Mouse (Mus musculus) liver, adult 2 months (tissue): Measurements from ENCODE around the gene Ltv1. TPM values are rescaled to one million over a fixed set of nuclear protein-coding genes. Genes with fewer than 3 reads are reported as not detected.
"Not testable (repeated sequence)": the region's sequence is repeated elsewhere in the genome, so short reads cannot be mapped to it uniquely, and the experiment has no call there.

Source experiments
- DNase-seq: peaks from one replicate; pipeline ENCODE4 v3.0.0-alpha.2; 2011; ENCODE audit warnings: low read depth, low spot score; ENCODE audit errors: extremely low read depth
- H3K27ac ChIP-seq: fragments of 200-500 bp; replicated peaks from 2 replicates; pipeline ENCODE4 v1.5.1; 2012; ENCODE audit warnings: low read depth, mild to moderate bottlenecking, control low read depth, inconsistent platforms, low read length; ENCODE audit not compliant: insufficient read depth
- H3K27me3 ChIP-seq: fragments of 200-500 bp; 2 replicates; pipeline ENCODE4 v1.6.1; 2012; ENCODE audit warnings: mild to moderate bottlenecking, moderate library complexity, low read length, inconsistent platforms; ENCODE audit not compliant: control insufficient read depth, insufficient read depth
- H3K36me3 ChIP-seq: fragments of 200-500 bp; 2 replicates; pipeline ENCODE4 v1.6.1; 2012; ENCODE audit warnings: low read length, inconsistent platforms; ENCODE audit not compliant: control insufficient read depth, insufficient read depth
- H3K4me1 ChIP-seq: fragments of 200-500 bp; 2 replicates; pipeline ENCODE4 v1.6.1; 2011; ENCODE audit warnings: low read length; ENCODE audit not compliant: control insufficient read depth, insufficient read depth
- H3K4me3 ChIP-seq: fragments of 200-500 bp; 2 replicates; pipeline ENCODE4 v1.5.1; 2011; ENCODE audit warnings: low read depth, mild to moderate bottlenecking, control low read depth, low read length, moderate library complexity; ENCODE audit not compliant: insufficient read depth
- H3K79me2 ChIP-seq: fragments of 200-500 bp; 2 replicates; pipeline ENCODE4 v1.6.1; 2012; ENCODE audit warnings: inconsistent platforms, mild to moderate bottlenecking, low read length, moderate library complexity; ENCODE audit not compliant: control insufficient read depth, insufficient read depth
- H3K9ac ChIP-seq: fragments of 200-500 bp; 2 replicates; pipeline ENCODE4 v1.6.1; 2012; ENCODE audit warnings: low read depth, mild to moderate bottlenecking, control low read depth, inconsistent platforms, low read length
- CTCF ChIP-seq: fragments of 200-500 bp; IDR thresholded peaks from 2 replicates; pipeline ENCODE4 v1.5.1; 2011; ENCODE audit warnings: low read depth, low read length, control low read depth
- POLR2A ChIP-seq: fragments of 200-500 bp; IDR thresholded peaks from 2 replicates; pipeline ENCODE4 v1.6.1; 2011; ENCODE audit warnings: low read length, control low read depth; ENCODE audit not compliant: insufficient read depth; ENCODE audit errors: extremely low read depth
- WGBS: fragments of 180-500 bp; shearing (Covaris S2); methylation state at CpG from one replicate; pipeline ENCODE4 v1.1.7; 2018; 5-methylcytosine and 5-hydroxymethylcytosine counted together
- polyA plus RNA-seq: library from polyadenylated mRNA; depleted of rRNA; stranded (reverse); fragments of >200 nt; gene quantifications from 2 replicates; pipeline ENCODE4 v1.2.3, GENCODE M21; 2012
- total RNA-seq: library from RNA; depleted of rRNA; stranded (reverse); fragments of >200 nt; gene quantifications from 2 replicates; pipeline ENCODE4 v1.2.3, GENCODE M21; 2014

Ltv1 gene
- total and polyA plus RNA-seq, 2 experiments, result 7.6 to 8.4 TPM

DNA sequence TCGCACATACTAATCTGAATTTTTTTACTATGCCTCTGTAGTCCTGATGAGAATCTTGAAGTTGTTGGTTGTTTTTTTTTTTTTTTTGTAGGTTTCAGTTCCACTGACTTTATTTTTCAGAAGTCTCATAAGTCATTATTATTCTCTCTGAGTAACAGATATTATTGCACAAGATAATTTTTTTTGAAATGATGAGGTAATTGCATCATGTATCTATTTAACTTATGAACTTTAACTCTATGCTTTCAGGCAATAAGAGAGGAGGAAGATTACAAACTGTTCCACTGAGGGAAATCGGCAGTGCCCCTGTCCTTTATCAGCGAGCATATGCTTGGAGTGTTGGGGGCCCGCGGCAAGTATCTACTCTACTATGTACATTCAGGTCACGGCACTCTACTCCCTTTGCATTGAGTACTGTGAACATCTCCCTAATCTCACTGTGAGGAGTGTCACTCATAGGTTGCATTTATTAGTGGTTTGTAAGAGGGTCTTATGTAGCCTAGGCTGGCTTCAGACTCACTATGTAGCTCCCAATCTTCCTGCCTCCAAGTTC lies 8.8 kb upstream of the Ltv1 start:
- no peaks in the 10 kb centered on the region for H3K36me3 ChIP-seq
- H3K79me2 ChIP-seq, result no peaks in the 10 kb centered on the region
- TF ChIP-seq POLR2A, result no peak
- H3K4me1 ChIP-seq, result no peaks in the 10 kb centered on the region
- no peak overlapping the region for H3K27ac ChIP-seq
- no peak overlapping the region for H3K9ac ChIP-seq
- H3K4me3 ChIP-seq, result no peak overlapping the region
- H3K27me3 ChIP-seq, result no peaks in the 10 kb centered on the region
- DNase-seq, result peak; percentile 6
- WGBS, result 92% methylated on average over 6 of the region's 6 CpGs

DNA sequence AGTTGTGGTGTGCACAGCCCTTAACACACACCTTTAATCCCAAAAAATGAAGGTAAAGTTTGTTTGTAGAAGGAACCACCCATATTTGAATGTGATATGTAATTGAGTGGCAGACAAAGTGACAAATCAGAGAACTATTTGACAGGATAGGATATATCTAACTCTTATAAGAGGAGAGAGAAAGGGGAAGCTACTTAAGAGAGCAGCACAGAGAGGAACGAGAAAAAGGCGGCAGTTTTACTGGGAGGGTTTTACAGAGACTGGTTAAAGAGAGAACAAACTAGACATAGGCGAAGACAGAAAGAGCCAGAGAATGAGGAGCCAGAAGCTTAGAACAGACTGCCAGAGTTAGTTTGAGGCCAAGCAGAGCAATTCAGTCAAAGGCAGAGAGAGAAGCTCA lies 7.9 kb upstream of the Ltv1 start:
- Histone ChIP-seq H3K27ac (no peak overlapping the region), H3K9ac (no peak overlapping the region), H3K36me3 (no peaks in the 10 kb centered on the region), H3K4me3 (no peak overlapping the region), H3K79me2 (no peaks in the 10 kb centered on the region), H3K4me1 (no peaks in the 10 kb centered on the region), H3K27me3 (no peaks in the 10 kb centered on the region)
- DNase-seq, result peak; percentile 4
- WGBS, result 94% methylated on average over 3 of the region's 3 CpGs
- TF ChIP-seq CTCF, result no peak
- no peak for TF ChIP-seq POLR2A

DNA sequence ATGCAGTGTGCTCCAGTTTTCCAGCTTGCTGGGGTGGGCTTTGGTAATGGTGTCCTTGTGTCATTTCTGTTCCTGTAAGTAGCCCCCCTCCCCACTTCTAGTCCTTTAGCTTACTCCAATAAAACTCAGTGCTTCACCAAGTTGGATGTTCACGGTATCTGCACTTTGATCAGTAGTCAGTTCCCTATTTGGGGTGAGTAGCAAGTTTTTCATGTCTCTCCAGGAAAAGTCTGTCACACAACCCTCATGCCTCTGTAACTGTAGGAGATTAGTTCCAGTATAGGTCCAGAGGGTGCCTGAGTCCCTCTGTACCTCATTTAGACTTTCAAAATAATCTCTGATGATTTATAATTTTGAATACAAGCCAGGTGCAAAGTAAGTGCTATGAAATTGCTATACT lies 6.3 kb upstream of the Ltv1 start:
- Histone ChIP-seq H3K4me3 (no peak overlapping the region), H3K4me1 (no peaks in the 10 kb centered on the region), H3K27me3 (no peaks in the 10 kb centered on the region), H3K27ac (no peak overlapping the region), H3K79me2 (no peaks in the 10 kb centered on the region), H3K9ac (no peak overlapping the region), H3K36me3 (no peaks in the 10 kb centered on the region)
- 82% methylated on average over 1 of the region's 1 CpGs for WGBS
- no peak for DNase-seq
- TF ChIP-seq POLR2A (no peak), CTCF (no peak)

DNA sequence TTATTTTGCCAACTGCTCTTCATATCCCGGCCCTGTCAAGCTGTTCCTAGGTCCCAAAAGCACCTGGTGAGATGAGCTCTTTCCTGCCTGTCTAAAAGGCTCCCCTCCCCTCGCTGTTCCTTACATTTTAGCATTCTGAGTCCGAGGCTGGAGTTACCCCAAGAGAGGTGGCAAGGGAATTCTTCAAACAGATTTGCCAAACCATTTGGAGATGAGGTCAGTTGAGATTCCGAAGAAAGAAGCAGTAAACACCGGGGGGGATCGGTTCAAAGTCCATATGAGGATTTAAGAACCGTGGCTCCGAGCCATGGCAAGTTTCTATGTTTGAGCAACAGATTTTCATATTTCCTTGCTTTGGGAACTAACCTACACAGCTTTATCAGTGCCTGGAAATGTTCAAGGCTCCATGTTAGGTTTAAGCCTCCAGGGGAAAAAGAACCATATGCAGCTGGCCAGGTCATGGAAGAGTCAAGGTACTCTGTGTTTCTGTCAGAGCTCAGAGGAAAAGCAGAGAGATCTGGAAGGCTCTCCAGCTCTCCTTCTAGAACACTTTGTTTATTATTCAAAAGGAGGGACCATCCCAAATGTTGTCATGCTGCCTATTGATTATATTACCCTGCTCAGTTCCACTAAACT lies 4.0 kb upstream of the Ltv1 start:
- no peaks in the 10 kb centered on the region for H3K79me2 ChIP-seq
- TF ChIP-seq CTCF (no peak), POLR2A (no peak)
- no peak overlapping the region for H3K9ac ChIP-seq
- no peak for DNase-seq
- H3K36me3 ChIP-seq, result no peaks in the 10 kb centered on the region
- H3K4me1 ChIP-seq, result peaks cover 3% of the 10 kb centered on the region; the same call in 1 of the 2 replicates
- 73% methylated on average over 8 of the region's 8 CpGs for WGBS
- H3K27me3 ChIP-seq, result no peaks in the 10 kb centered on the region
- no peak overlapping the region for H3K4me3 ChIP-seq
- H3K27ac ChIP-seq, result no peak overlapping the region

DNA sequence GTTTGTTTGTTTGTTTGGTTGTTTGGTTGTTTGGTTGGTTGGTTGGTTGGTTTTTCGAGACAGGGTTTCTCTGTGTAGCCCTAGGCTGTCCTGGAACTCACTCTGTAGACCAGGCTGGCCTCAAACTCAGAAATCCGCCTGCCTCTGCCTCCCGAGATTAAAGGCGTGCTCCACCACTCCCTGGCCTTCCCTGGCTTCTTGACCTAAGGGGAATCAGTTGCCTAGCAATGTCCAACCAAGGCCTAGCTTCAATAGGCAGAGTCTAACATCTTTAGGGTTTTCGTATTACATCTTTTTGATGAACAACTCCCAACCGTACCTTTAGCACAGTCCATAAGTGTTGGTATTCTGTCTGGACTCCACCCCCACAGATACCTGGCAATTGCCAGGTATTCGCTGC lies 528 bp upstream of the Ltv1 start:
- H3K27me3 ChIP-seq, H3K4me3 ChIP-seq, DNase-seq, H3K79me2 ChIP-seq, H3K9ac ChIP-seq, H3K27ac ChIP-seq, H3K4me1 ChIP-seq: not testable (repeated sequence)
- H3K36me3 ChIP-seq, result peaks cover 15% of the 10 kb centered on the region; the same call in 1 of the 2 replicates
- 85% methylated on average over 7 of the region's 7 CpGs for WGBS

GRCm38 (mm10) chr10:13189881-13190280 lies 3.1 kb downstream of the Ltv1 start:
- peaks cover 30% of the 10 kb centered on the region for H3K36me3 ChIP-seq
- H3K27me3 ChIP-seq, result no peaks in the 10 kb centered on the region
- H3K9ac ChIP-seq, result no peak overlapping the region
- 87% methylated on average over 5 of the region's 5 CpGs for WGBS
- TF ChIP-seq POLR2A (no peak), CTCF (no peak)
- DNase-seq, result no peak
- H3K27ac ChIP-seq, result no peak overlapping the region
- no peak overlapping the region for H3K4me3 ChIP-seq
- peaks cover 3% of the 10 kb centered on the region; the same call in 1 of the 2 replicates for H3K4me1 ChIP-seq
- H3K79me2 ChIP-seq, result no peaks in the 10 kb centered on the region
